Mouse (Mus musculus): ENCODE data around the gene Zdhhc21.

Gene Zdhhc21

DNA sequence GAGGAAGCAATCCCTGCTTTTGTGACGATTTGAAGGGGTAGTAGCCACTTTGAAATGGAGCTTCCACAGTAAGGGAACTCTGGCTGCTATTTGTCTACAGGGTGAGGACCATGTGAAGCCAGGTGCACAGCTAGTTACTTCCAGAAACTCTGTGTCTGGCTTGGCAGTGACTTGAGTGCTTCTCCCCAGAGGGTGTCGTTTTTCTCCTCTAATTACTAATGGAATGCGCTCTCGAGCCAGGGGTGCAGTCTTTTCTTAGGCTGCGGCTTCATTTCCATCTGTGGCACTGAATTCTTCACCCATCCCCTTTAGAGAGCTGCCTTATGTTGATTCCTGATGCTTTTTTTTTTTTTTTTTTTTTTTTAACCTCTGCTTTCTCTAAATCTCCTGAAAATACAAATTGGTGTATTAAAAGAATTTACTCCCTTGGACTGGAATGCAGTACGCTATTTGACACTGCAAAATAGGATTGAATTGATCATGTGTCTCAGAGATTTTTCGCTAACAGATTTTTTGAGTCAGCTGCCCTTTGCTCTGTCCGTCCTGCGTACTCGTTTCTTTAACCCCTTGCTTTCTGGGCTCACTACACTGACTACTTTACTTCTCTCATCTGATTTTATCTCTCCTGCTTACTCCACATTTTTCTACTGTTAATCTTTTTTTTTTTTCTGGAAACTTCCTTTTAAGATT, 97.2 kb downstream of the Zdhhc21 start:
- DNase-seq (ENCODE audit: low spot score): peak; percentile 42

DNA sequence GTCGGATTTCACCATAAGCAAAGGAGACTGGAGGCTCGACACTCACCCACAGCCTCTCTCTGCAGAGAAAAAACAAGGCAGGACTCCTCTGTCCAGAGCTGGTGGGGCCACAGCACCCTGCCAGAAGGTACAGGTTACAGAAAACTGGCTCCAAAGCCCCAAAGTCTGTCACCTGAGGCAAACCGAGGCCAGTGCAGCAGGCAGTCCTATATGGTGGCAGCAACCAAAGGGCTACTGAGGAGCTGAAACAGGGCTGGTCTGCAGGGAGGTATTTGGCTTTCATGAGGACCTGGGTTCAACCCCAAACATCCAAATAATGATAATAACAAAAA, 103.5 kb downstream of the Zdhhc21 start:
- DNase-seq (ENCODE audit: low spot score): no peak

DNA sequence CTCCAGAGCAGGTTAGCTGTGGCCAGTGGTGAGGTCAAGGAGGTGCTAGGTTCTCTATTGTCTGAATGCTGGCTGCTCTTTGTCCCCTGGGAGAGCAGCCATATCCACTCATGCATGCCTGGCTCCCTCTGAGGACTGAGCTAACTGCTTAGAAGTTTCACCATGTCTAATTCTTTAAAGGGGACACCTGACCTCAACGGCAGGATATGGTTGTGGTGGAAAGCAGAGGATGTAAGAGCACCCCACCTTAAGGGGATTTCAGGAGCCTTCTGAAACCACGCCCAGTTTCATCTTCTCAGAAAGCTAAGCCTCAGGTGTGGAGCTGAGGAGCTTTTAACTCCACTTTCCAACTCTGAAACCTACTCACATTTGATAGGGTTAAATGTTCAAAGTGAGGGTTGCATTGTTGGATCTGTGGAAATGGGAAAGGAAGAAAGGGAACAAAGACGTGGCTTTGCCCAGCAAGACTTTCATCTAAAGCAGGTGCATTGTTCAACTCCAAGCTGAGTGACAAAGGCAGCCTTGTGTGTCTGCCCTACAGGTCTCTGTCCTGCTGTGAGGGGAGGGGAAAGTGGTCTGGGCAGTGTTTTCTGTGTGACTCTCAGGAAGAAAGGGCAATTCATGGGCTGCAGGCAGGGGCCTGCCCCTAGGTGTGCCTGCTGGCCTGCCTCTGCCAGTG, 104.0 kb downstream of the Zdhhc21 start:
- DNase-seq (ENCODE audit: low spot score): peak; percentile 32

All from retina, embryonic 14.5 days (tissue).